Mouse (Mus musculus) right cerebral cortex, postnatal 36 days (tissue): ENCODE measurements around the gene Styxl1.
A peak's percentile ranks its signal among the peaks of the same experiment; 100 is the strongest.

Experiments used
- DNase-seq, 2 experiments: peaks; one replicate each; pipeline ENCODE4 v3.0.0; 2022; ENCODE audit warnings: low spot score in 2 of 2, mixed read lengths in 1 of 2

The Styxl1 gene

DNA sequence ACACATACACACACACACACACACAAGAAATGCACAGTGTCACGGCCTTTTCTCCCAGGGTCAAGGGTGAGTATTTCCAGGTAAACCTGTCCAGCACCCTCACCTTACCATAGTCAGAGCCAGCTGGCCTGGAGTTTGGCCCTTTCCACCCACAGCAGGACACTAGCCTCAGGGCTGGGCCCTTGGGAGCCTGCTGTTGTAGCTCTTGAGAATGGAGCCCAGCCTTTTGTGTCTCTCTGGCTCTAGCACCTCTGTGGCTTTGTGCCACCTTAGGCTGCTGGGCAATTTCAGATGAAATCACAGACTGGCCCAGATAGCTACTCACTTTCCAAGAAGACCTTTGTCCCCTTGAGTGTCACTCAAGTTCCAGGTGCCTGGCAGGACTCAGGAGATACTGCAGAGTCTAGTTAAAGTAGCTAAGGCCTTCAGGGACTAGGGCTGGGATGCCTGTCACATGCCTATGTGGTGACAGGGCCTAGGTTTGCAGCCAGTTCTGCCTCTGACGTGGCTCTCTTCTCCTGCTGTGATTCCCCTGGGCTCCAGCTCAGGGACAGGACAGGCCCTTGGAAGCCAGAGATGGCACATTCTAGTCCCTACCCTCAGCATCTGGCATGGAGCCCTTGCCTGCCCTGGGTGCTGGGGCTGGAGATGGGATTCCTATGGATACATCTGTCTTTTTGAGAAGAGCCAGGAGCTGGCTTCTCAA is 51.4 kb downstream of the Styxl1 start:
- DNase-seq: no peak

DNA sequence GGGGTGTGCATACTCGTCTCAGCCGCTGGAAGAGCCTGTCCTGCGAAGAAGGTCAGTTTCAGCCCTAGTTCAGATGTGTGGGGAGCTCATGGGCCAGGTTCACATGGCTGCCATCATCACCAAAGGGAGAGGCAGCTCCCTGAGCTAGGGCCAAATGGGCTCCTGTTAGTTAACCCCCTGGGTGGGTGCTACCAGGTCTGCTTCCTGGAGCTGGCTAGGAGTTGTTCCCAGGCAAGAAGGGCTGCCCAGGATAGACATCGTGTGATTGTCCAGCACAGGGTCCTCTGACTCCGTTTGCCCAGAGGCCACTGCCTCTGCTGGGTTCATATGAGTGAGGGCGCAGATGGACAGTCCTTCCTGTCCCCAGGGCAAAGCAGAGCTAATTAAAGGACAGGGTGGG is 52.2 kb downstream of the Styxl1 start:
- no peak for DNase-seq

DNA sequence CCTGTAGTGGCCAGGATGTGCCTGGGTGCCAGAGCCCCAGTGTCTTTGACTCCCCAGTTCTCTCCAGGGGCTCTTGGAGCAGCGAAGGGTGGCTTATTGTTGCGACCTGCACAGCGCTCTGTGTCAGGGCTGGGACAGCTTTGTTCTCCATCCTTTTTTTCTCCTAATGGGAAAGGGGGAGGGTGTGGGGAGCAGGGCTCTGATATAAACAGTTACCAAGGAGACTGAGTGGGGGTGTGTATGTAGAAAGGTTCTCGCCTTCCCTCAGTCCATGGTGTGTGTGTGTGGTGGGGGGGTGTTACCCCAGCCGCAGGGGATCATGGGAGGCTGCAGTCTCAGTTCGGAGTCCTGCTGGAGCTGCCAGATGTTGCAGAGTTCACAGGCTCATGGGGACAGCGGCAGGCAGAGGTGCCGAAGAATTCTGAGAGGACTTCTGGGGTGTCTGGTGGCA is 52.8 kb downstream of the Styxl1 start:
- DNase-seq: peak; percentile 53 to 54

DNA sequence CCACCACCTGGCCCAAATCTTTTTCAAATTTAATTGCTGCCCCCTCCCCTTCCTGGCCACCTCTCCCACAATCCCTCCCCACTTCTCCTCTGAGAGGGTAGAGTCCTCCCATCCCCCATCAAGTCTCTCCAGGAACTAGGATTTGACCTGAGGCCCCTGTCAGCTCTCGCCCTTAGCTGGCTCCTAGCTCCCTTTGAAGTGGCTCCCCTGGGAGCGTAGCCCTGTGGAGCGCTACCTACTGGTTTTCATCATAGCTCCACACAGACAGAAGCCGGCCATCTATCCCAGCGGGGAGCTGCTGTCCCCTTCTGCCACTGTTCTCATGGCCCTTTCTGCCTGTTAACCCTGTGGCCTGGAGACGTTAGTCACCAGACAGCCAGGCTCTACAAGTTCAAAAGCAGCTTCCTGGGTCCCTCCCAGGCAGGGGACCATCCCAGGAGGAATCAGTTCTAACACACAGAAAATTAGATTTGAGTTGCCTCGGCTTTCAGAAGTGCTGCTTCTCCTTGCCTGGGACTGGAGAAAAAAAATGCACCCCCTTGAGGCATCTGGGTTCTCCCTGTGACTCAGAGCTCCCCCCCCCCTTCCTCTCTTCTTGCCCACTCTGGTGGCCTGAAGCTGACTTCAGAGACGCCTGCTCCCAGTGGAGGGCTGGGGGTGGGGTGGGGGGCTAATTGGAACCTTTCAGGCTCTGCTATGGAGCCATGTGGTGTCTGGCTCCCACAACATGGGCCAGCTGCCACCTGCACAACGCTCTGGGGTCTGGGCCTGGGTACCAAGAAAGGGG is 53.5 kb downstream of the Styxl1 start:
- DNase-seq: no peak

DNA sequence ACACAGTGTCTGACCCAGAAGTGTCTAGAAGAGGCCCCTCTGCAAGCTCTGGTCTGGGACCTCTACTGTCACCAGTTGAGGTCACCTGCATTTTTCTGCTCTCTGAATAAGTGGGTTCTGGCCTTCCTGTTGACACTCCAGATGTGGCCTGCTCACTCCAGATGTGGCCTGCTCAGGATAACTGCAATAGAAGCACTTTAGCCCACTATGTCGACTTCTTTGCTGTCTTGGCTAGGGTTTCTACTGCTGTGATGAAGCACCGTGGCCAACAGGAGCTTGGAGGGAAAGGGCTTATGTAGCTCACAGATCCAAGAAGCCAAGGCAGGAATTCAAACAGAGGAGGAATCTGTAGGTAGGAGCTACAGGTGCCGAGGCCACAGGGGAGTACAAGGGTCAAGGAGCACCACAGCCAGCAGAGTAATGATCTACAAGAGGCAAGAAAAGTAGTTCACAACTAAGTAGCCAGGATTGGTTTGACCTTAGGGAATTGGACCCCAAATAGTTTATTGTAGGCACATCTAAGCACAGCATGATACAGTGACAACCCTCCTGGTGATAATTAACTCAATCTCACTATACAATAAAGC is 54.9 kb downstream of the Styxl1 start:
- DNase-seq: no peak

DNA sequence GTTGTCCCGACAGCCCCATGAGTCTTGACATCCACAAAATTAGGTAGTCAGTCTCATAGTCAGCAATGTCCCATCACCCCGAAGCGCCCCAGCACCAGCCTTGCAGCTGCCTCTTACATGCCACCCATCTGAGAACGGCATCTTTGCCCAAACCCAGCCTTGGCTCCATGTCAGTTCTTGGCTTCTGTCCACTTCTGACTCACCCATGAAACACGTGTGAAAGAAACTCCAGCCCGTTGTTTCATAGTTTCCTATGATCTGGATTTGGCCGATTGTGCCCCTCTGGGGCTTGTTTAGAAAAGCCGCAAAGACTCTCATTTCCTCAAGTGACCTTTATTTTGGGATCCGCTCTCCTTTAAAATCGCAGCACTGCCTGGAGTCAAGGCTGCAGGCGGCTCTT is 56.1 kb downstream of the Styxl1 start:
- DNase-seq: no peak

DNA sequence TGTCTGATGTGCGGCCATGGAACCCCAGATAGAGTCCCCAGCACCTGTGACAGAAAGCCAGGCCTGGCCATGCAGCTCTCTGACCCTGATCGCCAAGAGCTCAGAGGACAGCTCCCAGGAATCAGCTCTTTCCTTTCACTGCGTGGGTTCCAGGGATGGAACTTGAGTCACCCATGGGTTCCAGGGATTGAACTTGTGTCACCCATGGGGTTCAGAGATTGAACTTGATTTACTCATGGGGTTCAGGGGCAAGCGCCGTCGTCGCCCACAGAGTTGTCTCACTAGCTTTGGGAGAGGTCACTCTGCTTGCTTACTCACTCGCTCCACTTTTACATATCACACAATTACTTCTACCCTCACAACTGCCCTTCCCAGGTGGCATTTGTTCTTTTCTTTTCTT is 57.1 kb downstream of the Styxl1 start:
- no peak for DNase-seq

DNA sequence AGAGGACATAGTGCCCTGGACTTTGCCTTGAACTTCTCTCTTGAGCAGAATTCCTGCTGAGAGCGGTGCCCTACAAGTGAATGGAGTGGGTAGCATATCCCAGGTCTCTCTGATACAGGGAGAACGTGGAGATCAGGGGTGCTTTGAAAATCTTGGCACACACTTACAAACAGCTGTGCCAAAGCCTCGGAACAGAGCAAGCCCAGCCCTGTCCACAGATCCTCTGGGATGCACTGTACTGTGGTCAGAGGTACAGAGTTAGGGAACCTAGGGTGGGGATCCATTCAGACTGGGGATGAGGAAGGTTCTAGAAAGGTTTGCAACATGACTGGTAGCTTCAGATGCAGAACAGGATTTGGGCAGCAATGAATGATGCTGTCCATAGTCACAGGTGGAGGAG is 58.1 kb downstream of the Styxl1 start:
- no peak for DNase-seq

DNA sequence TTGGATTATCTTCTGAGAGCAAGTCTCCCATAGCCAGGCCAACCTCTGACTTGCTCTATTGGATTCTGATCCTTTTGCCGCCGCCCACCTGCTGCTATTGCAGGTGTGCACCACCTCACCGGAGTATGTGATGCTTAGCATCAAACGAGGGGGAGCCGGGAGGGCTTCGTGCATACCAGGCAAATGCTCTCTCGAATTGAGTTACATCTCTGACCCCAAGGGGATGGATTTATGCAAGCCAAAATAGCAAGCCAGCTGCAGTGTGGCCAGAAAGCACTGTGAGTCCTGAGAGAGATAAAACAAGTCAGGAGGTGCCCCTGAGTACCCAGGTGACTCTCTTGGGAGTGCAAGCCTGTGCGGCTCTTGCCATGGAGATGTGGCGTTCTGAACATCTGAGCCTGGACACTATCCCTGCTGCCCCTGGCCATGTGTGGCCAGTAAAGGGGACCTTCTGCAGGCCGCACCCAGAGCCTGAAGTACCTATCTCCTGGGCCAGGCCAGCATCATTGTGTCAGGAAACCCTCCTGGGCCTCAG is 58.5 kb downstream of the Styxl1 start:
- no peak for DNase-seq

DNA sequence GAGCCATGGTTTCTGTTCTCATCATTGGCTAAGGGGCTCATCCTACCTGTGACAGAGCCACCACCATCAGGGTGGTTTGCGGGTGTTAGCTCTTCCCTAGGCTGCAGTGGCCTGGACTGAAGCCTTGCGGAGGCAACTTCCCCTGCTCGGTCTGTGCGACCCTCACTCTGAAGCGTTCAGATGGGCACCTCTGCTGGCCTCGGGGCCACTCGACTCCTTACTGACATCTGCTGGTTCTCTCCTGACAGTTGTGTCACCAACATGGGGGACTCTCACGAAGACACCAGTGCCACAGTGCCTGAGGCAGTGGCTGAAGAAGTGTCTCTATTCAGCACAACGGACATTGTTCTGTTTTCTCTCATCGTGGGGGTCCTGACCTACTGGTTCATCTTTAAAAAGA is 62.6 kb downstream of the Styxl1 start:
- no peak for DNase-seq

DNA sequence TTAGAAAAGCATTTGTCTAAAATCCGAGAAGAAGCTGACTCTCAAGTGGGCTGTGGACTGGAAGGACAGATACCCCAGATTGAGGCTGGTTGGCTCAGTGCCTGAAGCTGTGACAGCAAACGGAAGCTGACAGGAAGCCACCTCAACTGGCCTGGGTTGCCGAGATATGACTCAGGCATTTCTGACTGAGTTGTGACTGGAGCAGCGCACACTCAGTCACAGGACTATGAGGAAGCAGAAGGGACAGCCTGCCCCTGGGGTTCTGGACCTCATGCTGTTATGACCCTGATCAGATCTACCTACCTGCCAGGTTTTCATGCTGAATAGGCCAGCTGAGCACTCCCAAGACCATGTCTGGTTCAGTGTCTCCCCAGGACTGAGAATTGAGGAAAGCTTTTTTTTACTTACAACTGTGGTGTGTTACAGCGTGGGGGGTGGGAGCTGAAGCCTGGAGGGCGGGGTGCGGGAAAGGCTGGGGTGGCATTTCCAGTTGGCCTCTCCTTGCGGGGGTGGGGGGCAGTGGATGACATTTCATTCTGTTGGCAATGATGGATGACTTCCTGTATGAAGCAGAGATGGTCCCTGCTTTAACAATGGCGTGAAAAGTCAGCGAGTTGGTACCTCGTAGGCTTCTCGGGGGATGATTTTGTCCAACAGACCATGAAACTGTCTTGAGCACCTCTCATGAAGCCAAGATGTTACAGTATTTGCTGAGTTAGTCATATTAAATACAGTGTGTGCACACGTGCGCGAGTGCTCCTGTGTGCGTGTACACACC is 64.6 kb downstream of the Styxl1 start:
- peak; percentile 55 for DNase-seq

DNA sequence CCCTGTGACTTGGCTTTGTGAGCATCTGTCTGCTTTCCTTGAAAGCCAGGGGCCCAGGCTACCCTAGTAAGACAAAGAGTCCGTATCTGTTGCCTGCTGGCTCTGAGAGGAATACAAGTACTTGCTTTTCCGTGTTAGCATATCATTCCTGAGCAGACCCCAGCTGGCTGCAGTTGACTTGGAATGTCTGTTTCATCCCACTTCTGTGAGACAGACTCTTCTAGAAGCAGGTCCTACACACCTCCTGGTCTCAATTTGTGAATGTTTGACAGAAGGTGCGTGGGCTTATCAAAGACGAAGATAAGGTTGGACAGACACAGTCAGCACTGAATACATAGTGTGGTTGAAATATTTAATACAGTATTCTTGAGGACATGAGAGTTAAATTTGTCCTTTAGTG is 65.4 kb downstream of the Styxl1 start:
- DNase-seq: peak; percentile 68 to 83

DNA sequence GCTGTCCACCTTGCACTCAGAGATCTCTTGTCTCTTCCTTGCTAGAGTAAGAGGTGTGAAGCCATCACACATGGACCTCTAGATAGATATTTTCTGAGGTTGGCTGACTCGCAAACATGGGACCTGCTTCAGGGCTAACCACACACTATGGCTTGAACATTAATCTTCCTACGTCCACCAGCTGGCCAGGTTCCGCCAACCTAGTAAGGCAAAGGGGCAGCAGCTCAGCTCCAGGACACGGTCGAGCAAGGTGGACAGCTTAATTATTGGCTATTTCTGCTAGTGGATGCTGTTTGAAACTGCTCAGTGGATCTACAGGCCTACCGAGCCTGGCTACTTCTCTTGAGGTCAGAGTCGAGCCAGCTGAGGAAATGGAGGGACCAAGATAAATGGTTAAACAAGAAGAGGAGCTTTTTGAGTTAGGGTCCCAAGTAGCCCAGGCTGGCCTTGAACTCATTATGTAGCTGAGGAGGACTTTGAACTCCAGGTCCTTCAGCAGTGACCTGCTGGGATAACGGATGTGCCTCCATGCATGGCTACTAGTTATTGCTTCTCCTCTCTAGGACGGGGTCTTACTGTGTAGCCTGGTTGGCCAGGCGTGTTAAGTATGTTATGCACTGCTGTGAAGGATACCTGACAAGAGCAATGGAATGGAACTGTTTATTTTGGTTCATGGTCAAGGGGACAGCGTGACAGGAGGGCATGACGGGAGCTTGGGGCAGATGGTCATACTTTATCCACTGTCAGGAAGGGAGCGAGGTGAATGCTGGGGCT is 66.4 kb downstream of the Styxl1 start:
- DNase-seq: no peak

DNA sequence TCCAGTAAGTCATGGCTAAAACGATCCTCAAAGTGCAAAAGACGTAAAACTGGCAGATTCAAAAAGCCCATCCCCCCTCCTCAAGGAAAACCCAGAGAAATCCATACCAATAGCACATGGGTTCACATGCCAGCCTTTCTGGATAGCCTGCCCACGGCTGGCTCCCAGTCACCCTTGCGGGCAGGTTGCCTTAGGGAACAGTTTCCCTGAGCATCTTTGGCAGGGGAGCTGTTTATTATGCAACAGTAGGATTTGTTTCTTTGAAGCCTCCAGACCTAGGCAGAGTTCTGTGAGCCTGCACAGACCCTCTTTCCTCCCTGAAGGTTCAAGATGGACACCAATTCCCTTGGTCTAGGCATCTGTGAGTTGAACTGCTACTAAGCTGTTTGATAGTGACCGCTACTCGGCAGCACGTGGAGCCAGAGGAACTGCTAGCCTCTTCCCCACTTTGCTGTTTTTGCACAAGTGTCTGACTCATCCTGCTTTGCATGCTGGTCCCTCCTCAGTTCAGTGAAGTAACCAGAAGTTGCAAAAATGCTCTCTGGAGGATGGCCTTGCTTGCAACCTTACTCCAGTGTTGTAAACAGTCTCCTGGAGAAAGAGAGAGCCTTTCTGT is 67.5 kb downstream of the Styxl1 start:
- peak in 1 of 2 experiments; percentile 44 for DNase-seq

DNA sequence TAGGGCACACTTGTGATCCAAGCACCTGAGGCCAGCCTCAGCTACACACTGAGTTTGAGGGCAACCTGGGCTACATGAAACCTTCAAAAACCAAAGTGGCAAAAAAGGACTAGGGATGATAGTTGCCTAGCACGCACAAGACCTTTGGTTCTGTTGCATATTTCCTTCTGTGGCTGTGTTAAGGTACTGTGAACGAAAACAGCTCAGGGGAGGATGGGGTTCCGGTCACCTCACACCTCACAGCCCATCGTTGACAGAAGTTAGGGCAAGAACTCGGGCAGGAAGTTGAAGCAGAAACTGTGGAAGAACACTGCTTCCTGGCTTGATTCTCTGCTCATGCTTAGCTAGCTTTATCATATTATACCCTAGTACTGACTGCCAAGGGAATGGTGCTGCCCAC is 68.5 kb downstream of the Styxl1 start:
- DNase-seq: no peak

DNA sequence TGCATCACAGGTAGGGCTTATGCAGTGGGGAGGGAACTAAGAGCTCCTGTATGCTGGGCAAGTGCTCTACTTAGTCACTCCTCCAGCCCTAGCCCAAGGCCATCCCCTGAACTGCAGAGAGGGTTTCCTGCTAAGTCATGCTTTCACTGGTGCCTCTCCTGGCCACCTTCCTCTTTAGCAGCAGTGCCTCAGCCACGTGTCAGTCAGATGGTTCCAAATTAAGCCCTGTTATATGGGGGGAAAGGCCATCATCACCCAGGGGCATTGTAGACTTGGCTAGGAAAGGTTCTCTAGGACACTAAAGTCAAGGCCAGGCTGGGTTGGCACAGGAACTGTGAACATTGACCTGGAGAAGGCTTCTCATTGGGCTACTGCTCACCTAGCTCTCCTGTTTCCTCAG is 70.3 kb downstream of the Styxl1 start:
- no peak for DNase-seq

DNA sequence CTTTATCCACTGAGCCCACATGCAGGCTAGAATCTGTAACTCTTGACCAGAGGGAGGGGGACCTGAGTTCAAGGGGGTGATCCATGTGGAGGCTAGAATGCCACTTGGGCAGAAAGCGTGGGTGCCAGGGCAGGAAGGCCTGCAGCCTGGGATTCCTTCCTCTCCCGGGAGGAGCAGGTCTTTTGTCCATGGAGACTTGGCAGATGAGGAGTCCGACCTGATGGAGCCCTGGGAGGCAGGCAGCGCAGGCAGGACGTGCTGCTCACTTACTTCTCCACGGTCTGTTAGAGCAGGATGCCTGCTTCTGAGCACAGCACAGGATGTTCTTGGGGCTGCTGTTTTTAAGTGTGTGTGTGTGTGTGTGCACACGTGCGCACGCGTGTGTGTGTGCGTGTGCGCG is 71.1 kb downstream of the Styxl1 start:
- DNase-seq: no peak

DNA sequence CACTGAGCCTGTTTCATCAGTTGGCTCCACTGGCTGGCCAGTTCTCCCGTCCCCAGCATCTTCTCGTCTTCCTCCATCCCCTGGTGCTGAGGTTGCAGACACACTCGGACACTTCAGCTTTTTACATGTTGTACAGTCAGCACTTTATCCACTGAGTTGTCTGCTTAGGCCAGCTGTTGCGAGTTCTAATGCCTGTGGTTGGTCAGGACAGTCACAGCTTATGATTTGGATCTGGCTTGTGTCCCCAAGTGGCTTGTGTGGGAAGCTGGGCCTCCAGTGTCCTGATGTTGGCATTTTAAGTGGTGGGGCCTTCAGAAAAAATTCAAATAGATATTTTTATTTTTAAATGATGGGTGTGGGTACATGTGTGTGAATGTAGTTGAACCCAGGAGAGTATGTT is 72.8 kb downstream of the Styxl1 start:
- DNase-seq: no peak

DNA sequence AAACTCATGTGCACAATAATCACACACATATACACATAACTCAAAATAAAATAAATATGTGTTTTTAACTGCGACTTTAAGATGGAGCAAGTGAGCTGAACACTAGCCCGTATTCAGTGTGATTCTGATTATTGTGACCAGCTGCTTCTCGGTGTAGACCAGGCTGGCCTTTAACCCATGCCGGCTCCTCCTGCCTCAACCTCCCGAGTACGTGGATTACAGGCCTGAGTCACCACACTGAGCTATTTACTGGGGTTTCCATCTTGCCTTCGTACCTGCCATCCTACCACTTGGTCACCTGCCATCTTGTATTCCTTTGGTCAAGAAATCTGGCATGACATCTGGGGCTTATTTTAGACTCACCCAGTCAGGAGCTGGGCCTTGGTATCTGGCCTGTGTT is 74.8 kb downstream of the Styxl1 start:
- no peak for DNase-seq

DNA sequence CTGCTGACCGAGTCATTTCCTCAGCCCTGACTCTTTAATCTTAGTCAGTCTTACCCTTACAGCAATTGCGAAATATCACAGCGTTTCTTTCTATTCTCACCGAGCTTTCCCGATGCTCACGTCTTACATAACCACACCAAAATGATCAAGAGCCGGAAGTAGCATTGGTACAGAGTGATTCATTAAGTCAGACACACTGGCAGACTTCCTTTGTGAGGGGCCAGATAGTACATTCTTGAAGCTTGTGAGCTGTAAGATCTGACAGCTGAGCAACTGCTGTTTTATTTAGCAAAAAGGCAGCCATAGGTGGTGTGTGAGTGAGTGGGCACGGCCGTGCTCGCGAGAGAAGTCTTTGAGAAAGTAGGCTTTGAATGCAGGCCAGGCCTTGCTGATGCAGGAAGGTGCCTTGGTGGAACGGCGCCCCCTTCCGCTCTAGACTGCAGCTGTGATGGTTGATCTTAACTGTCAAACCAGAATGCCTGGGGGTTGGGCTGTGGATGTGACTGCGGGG is 75.4 kb downstream of the Styxl1 start:
- peak; percentile 78 to 81 for DNase-seq
